17 mouse cellular contexts compared by ENCODE assay signal in genomic region chr11:96834127-96834526, GRCm38 (mm10). TPM values are rescaled to one million over a fixed set of nuclear protein-coding genes. Genes with fewer than 3 reads are reported as not detected.
"Had no signal": no experiment of that assay in that cellular context is flagged by ENCODE, and none has a peak within 500 bp of the region (broad histone marks: within the 10 kb centered on the region; RNA-seq: fewer than 3 reads in every experiment).

No protein-coding gene starts in this region.

- H3K9ac ChIP-seq: neural tube, embryonic 13.5 days; neural tube, embryonic 15.5 days; stomach, embryonic 15.5 days had no signal

- H3K9me3 ChIP-seq: neural tube, embryonic 13.5 days; neural tube, embryonic 15.5 days; stomach, embryonic 15.5 days had no signal

- H3K4me1 ChIP-seq: stomach, embryonic 15.5 days had no signal

- H3K36me3 ChIP-seq: neural tube, embryonic 13.5 days; neural tube, embryonic 15.5 days; stomach, embryonic 15.5 days had no signal

- H3K4me3 ChIP-seq: neural tube, embryonic 13.5 days; neural tube, embryonic 15.5 days; stomach, embryonic 15.5 days had no signal

- H3K27me3 ChIP-seq: neural tube, embryonic 13.5 days; neural tube, embryonic 15.5 days; stomach, embryonic 15.5 days had no signal

- H3K4me2 ChIP-seq: neural tube, embryonic 13.5 days; neural tube, embryonic 15.5 days; stomach, embryonic 15.5 days had no signal

- DNase-seq: retina, postnatal 1 day; right cerebral cortex, adult 18-20 months; right cerebral cortex, postnatal 14 days; right cerebral cortex, postnatal 25 days; right cerebral cortex, postnatal 4 days; spleen, adult 18-20 months; thymus, adult 18-20 months; thymus, adult 2 months; thymus, postnatal 14 days; thymus, postnatal 25 days; thymus, postnatal 36 days; thymus, postnatal 4 days had no signal

- H3K27ac ChIP-seq: neural tube, embryonic 13.5 days; neural tube, embryonic 15.5 days; stomach, embryonic 15.5 days; stomach, postnatal 0 days had no signal

RNA-seq across cellular contexts. Expression of gene Copz2, which starts 15.5 kb away (rescaled TPM):
- total RNA-seq: neutrophil, adult 5-6 weeks had no signal
